Mouse (Mus musculus) right cerebral cortex, postnatal 25 days (tissue): ENCODE results near the gene Mapkap1.
"Not testable (repeated sequence)": the region's sequence is repeated elsewhere in the genome, so short reads cannot be mapped to it uniquely, and the experiment has no call there.

Experiments used
- DNase-seq: peaks from one replicate; pipeline ENCODE4 v3.0.0; 2022

The Mapkap1 gene

DNA sequence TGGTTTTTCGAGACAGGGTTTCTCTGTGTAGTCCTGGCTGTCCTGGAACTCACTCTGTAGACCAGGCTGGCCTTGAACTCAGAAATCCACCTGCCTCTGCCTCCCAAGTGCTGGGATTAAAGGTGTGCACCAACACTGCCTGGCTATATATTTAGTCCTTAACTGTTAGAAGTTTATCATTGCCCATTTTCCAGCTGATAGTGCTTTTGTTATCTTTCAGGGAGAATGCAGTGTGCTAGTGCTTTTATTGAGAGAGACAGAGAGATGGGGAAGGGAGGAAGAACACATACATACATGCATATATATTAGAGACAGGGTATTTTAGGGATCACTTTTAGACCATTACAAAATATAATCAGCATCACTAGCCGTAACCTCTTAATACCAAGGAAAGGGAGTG is 26.3 kb downstream of the Mapkap1 start:
- DNase-seq = not testable (repeated sequence)

DNA sequence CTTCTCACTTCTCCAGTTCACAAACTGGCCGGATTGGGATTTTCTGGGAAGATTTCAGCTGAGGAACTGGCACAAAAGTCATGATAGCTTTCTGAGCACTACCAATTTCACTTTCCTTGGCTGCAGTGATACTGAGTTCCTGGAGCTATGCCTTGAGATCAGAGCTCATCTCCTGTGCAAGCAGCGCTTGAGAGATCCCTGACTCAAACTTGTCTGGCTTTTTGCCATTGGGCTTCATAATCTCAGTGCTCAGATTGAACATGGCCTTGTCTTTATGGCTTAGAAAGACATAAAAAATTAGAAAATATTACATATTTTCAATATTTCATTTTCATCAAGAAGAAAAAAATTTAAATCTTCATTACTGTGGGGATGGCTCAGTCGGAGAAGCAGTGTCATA is 29.8 kb downstream of the Mapkap1 start:
- DNase-seq = no peak

DNA sequence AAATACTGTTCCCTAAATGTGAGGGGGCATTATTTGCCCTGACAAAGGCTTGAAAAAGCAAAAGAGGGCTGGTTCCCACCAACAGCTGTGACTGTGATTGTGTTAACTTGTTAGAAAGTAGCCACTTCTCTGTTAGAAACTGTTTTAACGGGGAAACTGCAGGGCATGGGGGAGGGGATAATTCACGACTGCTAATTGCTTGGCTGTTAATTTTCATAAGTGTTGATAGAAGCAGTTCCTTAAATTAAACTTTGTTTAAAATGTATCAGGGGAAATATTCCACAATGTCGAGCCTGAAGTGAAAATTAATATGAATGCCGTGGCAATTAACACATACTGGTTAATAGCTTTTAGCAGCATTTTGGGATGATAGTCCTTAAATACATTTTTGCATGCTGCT is 42.2 kb downstream of the Mapkap1 start:
- DNase-seq = no peak

DNA sequence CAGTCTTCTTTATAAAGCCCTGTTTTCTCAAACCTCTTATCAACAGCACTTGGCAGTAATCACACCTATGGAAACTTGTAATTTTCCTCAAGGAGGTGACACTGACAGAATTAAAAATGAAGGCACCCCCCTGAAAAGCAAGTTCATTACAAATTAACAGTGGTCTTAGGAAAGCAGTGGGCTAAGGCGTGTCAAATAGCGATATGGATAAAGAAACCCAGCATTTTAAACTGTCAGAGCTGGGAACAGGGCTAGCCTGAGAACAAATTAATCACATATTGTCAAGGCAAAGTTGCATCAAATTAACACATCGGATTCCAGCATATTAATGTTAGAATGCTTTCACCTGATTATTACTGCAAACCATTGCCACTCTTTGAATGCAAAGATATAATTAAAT is 55.9 kb downstream of the Mapkap1 start:
- DNase-seq = no peak

DNA sequence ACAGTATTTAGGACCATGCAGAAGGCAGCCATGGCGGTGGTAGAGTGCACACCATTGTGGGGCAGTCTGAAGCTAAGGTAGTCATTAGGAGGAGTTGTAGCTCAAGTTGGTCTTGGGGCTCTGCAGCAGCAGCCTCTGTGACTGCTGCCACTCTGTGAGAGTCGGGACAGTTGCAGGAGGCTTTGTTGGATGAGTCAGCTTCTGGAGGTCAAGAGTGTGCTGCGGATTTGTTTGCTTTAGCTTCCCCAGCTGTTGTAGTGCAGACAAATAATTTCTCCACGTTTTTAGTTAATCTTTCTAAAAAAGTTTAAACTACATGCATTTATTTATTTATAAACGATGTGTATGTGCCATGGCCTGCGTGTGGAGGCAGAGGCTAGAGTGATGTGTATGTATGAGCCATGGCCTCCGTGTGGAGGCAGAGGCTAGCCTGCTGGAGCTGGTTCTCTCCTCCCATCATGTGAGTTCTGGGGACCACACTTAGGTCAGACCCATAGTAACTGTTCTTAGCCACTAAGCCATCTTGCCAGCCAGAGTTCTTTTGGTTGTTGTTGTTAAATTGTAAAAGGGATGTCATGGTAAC is 62.1 kb downstream of the Mapkap1 start:
- DNase-seq = no peak

DNA sequence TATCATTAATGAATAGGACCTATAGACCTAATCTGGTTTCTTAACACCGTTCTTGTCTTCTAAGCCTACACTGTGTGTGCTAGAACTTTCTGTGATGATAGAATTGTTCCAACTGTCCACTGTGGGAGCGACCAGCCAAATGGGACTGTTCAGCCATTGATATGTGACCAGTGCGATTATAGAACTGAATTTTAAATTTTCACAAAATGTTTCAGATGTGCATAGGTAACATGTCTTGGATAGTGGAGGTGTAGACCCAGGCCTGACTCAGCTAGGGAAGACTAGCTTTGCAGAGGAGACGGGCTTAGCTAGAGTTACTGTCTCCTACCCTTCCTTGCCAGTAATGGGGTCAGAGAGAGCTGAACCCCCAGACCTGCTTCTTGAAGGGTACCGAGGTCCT is 62.8 kb downstream of the Mapkap1 start:
- DNase-seq = no peak

DNA sequence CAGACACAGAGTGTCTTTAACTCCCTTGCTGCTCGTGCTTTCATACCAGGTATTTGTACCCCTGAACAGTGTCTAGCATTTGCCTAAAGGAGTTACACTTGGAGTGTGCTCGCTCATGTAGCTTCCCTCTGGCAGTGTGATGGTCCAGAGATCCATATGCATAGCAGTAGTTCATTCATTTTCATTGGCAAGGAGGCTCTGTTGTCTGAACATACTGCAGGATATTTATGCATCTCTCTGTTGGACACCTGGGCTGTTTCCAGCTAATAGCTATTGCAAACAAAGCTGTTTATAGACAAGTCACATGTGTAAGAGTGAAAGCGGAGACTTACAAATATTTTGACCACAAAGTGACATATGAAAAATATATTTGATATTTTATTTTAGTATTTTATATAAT is 67.2 kb downstream of the Mapkap1 start:
- no peak for DNase-seq

DNA sequence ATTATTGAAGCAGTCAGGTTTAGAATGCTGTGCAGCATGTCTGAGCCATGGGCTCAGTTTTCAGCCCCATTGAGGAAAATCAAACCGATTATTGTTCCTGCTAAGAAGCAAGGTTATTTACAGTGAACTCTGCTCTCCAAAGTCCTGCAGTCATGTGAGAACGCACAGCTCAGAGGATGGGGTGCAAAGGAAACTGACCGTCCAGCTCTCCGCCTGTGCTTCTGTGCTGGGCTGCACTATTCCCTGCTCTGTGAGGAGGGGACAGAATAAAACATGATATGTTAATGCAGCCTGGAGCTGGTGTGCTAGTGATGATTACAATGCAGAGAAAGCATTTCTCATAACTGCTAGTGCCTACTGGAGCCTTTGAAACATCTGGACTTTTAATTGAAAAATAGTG is 74.8 kb downstream of the Mapkap1 start:
- no peak for DNase-seq

DNA sequence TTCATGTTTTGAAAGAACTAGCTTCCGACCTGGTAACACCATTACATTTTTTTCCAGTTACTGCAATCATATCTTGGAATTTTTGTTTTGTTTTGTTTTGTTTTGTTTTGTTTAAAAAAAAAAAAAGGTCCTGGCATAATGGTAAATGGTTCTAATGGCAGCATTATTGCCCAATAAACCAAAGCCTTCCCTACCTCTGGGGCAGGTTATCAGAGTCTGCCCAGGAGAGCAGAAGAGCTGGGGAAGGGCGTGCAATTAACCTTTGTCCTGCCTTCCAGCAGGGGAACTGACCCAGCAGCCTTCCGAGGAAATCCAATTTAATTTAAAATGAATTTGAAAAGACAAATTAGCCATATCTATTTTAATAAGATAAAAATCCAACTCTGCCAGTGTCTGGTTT is 75.5 kb downstream of the Mapkap1 start:
- DNase-seq = no peak

DNA sequence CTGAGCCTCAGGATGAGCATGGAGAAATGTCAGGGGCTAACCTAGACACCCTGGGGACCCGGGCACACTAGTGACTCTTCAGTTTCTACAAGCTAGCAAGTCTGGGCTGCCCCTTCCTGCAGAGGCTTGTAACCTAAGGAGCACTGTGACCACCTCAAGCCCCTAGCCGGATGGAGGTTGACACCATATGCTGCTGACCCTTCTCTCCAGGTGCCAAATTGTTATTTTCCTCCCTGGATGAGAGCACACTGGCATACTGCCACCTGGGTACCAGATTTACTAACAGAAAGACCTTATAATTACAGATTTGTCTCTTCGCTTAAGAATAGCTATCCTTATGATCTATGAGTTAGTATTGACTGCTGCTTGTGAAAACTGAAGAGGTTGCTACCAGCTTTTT is 76.0 kb downstream of the Mapkap1 start:
- no peak for DNase-seq

DNA sequence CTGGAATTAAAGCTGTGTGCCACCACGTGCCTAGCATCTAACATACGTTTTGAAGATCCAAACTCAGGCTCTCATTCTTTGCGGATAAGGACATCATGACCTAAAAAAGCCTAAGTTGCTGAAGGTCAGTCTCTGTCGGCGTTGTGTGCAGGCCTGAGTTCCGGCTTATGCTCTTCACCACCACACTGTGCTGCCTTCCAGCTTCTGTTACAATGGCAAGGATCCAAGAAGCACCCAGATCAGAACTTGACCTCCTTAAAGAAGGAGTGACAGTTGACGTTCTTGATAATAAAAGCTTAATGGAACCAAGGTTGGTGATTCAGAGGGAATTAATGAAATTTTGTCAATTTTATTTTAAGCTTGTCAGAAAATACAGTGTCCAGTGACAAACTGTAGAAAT is 80.7 kb downstream of the Mapkap1 start:
- DNase-seq = no peak

DNA sequence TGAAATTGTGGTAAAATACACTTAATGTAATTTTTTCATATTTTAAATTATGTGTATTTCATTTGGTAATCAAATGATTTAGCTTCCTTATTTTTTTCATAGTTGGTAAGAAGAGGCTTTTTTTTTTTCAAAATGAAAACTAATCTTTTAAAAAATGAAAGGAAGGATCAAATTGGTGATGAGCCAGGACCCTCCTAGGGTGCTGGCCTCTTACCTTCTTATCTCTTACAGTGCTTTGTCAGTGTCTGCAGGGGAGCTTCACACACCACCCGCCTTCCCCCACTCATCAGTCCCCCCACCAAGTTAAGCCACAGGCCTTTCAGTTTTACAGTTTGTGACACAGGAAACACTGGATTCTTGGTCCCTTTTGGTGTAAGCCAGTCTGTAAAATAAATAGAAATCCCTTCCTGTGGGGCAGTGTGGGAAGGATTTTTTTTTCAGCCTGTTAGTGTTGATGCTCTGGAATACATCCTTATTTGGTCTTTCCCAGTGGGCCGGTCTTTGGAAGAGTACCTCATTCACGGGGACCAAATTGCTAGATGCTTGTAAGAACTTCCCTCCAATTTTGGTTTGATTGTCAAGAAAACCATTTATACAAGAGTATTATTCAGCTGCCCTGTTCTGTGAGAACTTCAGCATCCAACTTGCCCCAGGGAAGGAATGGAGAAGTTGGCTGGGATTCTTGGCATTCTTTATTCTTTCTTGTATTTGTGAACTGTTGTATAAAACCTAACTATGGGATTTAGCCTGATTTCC is 97.6 kb downstream of the Mapkap1 start:
- DNase-seq = no peak

DNA sequence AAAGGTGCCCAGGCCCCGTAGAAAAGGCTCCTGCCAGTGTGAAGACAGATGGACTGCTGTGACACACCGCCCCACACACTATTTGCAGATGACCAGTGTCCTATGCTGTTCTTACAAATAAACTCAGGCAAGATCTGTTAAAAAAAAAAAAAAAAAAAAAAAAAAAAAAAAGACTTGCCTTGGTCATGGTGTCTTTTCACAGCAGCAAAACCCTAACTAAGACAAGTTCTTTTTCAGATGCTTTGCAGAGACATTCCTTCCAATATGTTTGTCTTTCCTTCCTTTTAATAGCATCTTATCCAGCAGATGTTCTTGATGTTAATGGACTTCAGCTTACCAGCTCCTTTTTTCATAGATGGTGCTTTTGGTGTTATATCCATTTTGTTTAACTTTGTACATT is 99.6 kb downstream of the Mapkap1 start:
- not testable (repeated sequence) for DNase-seq

DNA sequence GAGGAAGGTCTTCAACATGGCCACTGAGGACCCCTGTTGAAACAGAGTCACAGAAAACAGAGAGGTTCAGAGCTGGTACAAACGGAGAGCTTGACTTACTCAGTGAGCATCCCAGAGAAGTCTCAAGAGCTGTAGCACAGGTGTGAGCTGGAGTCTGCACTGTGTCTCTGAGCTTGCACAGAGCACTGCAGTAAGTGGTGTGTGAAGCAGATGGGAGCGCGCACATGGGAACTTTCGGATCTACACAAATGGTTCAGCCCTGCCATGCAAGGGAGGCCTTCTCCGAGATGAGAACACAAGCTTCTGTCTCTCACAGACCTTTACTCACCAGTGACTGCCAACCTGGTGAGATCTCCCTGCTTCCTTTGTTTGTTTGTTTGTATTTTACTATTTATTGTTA is 103.3 kb downstream of the Mapkap1 start:
- no peak for DNase-seq

DNA sequence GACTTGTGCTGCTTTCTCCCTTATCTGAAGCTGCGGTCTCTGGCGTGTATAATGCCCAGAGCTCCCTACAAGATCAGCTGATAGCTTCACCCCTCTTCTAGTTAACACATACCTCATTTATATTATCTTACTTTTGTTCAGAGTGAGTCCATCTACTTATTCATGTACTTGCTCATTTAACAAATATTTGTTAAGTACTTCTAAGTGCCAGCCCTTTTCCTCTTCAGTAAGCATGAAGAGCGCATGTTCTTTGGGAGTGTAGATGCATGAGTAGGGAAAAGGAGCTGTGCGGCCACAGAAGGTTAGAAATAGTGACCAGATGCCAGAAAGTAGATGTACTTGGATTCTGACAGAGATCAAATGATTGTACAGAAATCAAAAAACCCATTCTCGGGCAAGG is 108.7 kb downstream of the Mapkap1 start:
- no peak for DNase-seq

DNA sequence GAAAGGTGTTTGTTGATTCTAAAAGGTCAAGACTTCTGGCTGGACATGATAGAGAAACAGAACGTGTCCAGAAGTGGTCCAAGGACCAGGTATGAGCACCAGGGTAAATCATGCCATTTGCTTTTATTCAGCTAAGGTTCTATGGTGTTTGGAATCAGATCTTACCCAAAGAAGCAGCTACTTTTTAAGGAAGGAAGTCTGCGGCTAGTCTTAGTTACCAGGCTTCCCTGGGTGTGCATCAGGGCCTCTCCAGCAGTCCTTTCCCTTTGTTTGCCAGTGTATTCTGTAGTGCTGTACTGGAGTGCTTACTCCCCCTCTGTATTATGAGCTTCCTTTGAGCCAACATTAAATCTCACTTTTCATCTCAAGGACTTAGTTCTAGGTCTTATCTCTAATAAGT is 111.5 kb downstream of the Mapkap1 start:
- no peak for DNase-seq

DNA sequence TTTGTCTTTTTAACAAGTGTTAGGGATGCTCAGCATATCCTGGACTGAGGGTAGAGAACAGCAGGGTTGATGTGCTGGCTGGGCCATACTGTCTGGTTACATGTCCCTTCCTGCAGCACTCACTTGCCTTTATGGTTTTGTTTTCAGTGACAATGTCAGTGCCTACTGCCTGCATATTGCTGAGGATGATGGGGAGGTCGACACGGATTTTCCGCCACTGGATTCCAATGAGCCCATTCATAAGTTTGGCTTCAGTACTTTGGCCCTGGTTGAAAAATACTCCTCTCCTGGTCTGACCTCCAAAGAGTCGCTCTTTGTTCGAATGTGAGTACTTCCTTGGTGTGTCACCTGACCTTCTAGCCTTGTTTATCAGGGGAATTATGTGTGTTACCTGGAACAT is 112.0 kb downstream of the Mapkap1 start:
- no peak for DNase-seq

DNA sequence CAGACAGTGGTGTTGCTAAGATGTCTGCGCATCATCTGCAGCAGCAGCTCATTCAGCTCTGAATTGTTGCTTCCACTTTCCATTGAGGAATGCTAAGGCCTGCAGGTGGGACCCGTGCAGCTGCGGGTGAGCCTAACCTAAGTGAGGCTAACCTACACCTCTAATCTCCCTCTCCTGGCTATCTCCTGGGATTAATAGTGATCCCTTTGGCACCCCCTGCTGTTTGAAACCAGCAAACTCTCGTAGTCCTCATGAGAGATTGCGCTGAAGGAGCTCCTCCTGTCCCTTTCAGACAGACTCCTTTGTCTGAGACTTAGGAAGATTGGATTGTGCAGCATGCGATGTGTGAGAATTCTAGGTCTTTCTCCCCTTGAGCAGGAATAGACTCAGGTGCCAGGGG is 113.0 kb downstream of the Mapkap1 start:
- DNase-seq = peak; percentile 35

DNA sequence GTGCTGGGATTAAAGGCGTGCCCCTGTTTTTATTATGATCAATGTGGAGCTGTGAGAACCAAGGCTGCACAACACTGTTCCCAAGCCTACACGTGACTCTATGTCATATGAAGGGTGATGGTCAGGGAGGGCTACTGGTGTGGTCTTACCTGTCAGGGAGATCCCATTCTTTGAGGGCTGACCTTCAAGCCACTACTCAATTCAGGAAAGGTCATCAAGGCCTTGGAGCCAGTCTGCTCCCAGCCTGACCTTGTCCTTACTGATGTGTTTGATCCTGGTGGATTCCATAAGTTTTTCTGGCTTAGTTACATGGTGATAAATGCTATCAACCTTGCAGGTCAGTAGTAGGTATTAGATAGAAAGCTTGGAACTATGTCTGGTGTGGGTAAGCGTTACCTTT is 114.8 kb downstream of the Mapkap1 start:
- DNase-seq = no peak

DNA sequence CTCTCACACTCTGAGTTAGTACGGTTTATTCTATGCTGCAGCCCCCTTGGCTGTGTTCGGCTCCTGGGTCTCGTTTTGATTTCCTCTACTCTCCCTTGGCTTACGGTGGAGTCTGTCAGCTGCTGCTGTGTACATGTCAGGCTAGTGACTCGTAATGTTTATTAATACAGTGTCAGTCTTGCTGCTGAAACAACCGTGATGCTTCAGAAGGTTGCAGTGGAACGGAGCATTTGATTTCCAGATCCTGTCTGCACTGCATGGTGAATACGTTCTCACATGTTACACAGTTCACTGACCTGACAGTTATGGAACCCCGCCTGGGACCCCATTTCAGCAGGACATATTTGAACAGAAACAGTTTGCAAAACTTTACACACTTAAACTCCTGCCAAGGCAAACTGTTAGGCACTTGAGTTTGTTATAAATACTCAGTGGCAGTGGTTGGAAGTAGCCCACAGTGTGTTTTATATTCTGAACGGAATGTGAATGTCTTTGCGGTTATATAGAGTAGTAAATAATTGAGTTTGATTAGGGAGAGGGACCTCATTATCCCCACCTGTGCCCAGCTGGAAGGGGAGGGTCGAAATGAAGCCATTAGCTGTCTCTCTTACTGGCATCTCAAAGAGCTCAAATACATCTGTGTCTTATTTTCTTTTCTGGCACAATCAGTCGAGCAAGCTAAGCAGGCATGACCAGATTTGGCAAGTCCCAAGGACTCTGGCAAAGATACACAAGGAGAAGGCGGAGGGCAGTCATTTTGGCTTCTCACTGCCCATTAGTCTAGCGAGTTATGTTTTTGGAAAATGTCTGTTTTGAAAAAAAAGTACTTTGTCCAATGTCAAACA is 120.2 kb downstream of the Mapkap1 start:
- no peak for DNase-seq

DNA sequence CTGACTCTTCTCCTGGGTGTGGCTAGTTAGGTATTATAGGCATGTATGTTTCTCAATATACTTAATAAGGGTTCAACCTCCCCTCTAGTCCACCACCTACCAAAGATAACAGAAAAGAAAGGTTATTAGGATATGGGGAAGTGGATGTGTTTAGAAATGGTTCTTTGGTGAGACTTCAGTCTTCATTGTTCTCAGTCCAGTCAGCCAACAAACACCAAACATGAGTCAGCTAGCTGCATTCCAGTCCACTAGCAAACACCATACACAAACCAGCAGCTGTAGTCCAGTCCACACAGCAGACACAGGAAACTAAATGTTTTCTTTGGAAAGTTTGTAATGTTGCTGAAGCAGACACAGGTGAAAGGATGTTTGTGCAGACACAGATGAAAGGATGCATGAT is 121.9 kb downstream of the Mapkap1 start:
- no peak for DNase-seq

DNA sequence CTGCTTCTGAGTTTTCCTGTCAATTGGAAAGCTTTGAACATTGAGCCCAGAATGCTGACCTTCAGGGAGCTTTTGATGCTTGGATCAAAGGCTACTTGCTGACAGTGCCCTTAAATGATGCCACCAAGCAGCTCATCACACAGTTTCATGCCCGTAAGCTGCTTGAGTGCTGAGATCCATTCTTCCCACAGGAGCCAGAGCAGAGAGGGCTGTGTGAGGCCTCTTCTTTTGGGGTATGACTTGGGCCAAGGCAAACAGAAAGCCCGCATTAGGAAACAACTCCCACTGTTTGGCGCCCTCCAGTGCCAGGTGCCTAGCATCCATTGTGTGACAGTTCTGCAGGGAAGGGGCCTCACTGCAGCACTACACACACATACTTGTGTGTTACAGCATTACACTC is 123.5 kb downstream of the Mapkap1 start:
- DNase-seq = no peak

DNA sequence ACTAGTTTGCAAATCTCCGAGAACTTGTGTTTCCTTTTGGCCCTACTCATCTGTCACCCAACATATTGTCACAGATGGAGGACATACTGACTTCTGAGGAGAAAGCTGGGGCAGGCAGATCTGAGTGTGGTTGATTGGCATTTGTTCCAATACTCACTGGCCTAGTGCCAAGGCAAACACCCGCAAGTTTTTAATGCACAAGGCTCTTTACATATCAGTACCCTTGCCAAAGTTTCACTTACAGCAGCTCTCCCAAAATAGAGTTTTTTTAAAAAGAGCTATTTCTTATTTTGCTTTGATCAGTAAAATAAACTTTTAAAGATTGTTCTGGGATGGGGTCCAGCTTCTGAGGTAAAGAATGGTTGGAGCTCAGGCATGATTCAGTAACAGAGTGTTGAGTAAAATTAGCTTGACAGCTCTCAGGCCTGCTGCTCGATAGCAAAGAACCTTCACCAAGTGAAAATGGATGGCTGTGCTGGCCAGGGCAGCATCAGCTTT is 125.3 kb downstream of the Mapkap1 start:
- peak; percentile 41 for DNase-seq

DNA sequence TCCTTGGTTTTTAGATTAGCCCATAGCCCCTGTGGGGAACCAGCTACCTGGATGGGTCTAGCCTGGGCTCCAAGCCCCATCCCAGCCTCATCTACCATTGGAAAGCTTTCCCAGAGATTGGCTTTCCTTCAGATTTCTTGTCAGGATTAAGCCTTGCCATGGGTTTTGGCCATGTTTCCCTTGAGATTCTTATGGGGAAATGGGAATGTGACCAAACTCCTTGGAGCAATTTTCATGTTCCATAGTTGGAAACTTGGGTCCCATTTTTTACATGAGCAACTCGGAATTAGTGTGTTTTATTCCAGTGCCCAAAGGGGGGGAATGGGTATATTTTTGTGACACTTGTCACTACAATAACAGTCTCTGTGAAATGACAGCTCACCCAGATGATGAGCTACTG is 125.8 kb downstream of the Mapkap1 start:
- no peak for DNase-seq
